Mouse (Mus musculus) intestine, embryonic 14.5 days (tissue): Measurements from ENCODE around the gene Trim2. TPM values are rescaled to one million over a fixed set of nuclear protein-coding genes. Genes with fewer than 3 reads are reported as not detected.
A peak's percentile ranks its signal among the peaks of the same experiment; 100 is the strongest.

Experiments used
- ATAC-seq: fragments of 200-750 bp; cut with Nextera tagmentation; replicated peaks from 2 replicates; pipeline ENCODE4 v1.8.0; 2017; ENCODE audit warnings: low read depth, moderate number of reproducible peaks, moderate TSS enrichment, moderate library complexity; ENCODE audit not compliant: low FRiP score, low TSS enrichment
- DNase-seq: peaks from one replicate; pipeline ENCODE4 v3.0.0-alpha.2; 2018; ENCODE audit warnings: low spot score
- H3K27ac ChIP-seq: fragments of 300-500 bp; sonication (generic); 2 replicates; pipeline ENCODE4 v1.5.1; 2014; ENCODE audit warnings: low read depth, mild to moderate bottlenecking, control low read depth
- H3K27me3 ChIP-seq: fragments of 300-500 bp; sonication (generic); replicated peaks from 2 replicates; pipeline ENCODE4 v1.6.1; 2014; ENCODE audit warnings: low read length, control low read depth; ENCODE audit not compliant: control insufficient read depth, insufficient read depth
- H3K36me3 ChIP-seq: fragments of 300-500 bp; sonication (generic); 2 replicates; pipeline ENCODE4 v1.6.1; 2014; ENCODE audit warnings: low read length, control low read depth; ENCODE audit not compliant: control insufficient read depth, insufficient read depth
- H3K4me1 ChIP-seq: fragments of 300-500 bp; sonication (generic); replicated peaks from 2 replicates; pipeline ENCODE4 v1.6.1; 2014; ENCODE audit warnings: low read length, control low read depth, mixed read lengths; ENCODE audit not compliant: control insufficient read depth, insufficient read depth
- H3K4me2 ChIP-seq: fragments of 300-500 bp; sonication (generic); 2 replicates; pipeline ENCODE4 v1.6.1; 2014; ENCODE audit warnings: low read length
- H3K4me3 ChIP-seq: fragments of 300-500 bp; sonication (generic); 2 replicates; pipeline ENCODE4 v1.5.1; 2014; ENCODE audit warnings: low read depth, low read length, control low read depth, mixed read lengths
- H3K9ac ChIP-seq: fragments of 300-500 bp; sonication (generic); 2 replicates; pipeline ENCODE4 v1.6.1; 2014; ENCODE audit warnings: mild to moderate bottlenecking, low read length
- H3K9me3 ChIP-seq: fragments of 300-500 bp; sonication (generic); 2 replicates; pipeline ENCODE4 v1.6.1; 2016; ENCODE audit warnings: low read length, control low read depth; ENCODE audit not compliant: control insufficient read depth
- WGBS: fragments of 180-500 bp; shearing (Covaris S2); extraction: QIAGEN DNeasy Blood & Tissue Kit; methylation state at CpG from one replicate; pipeline ENCODE4 v1.1.7; 2014; 5-methylcytosine and 5-hydroxymethylcytosine counted together
- polyA plus RNA-seq: library from polyadenylated mRNA; unstranded; fragments of >200 nt; fragmentation: Nextera tagmentation; extraction: Ambion mirVana; gene quantifications from 2 replicates; pipeline ENCODE4 v1.2.1, GENCODE M21; 2014

The Trim2 gene
- polyA plus RNA-seq, 1 experiment from 2014 or later = 58.1 TPM

- Histone ChIP-seq H3K4me3 (no peak overlapping the region), H3K4me1 (no peaks in the 10 kb centered on the region; the same call in 1 of the 2 replicates), H3K4me2 (no peak overlapping the region), H3K27me3 (no peaks in the 10 kb centered on the region), H3K9me3 (no peaks in the 10 kb centered on the region), H3K36me3 (no peaks in the 10 kb centered on the region), H3K27ac (no peak overlapping the region), H3K9ac (no peak overlapping the region)
- no peak for DNase-seq
- WGBS = 81% methylated on average over 4 of the region's 4 CpGs
- ATAC-seq = no peak
These were observed 17.7 kb downstream of the Trim2 start for GRCm38 (mm10) chr3:84288931-84289330.

- Histone ChIP-seq H3K9me3 (no peaks in the 10 kb centered on the region), H3K36me3 (no peaks in the 10 kb centered on the region), H3K27me3 (no peaks in the 10 kb centered on the region), H3K9ac (no peak overlapping the region), H3K27ac (no peak overlapping the region), H3K4me3 (no peak overlapping the region), H3K4me2 (no peak overlapping the region), H3K4me1 (peaks cover 6% of the 10 kb centered on the region)
- ATAC-seq = no peak
- WGBS = 68% methylated on average over 3 of the region's 3 CpGs
- no peak for DNase-seq
These were observed 19.4 kb downstream of the Trim2 start for GRCm38 (mm10) chr3:84287256-84287655.

GRCm38 (mm10) chr3:84286311-84286710, 20.4 kb downstream of the Trim2 start:
- ATAC-seq = no peak
- Histone ChIP-seq H3K27ac (no peak overlapping the region), H3K4me1 (peaks cover 12% of the 10 kb centered on the region), H3K4me3 (no peak overlapping the region), H3K9ac (no peak overlapping the region), H3K36me3 (no peaks in the 10 kb centered on the region), H3K9me3 (no peaks in the 10 kb centered on the region), H3K4me2 (no peak overlapping the region), H3K27me3 (no peaks in the 10 kb centered on the region)
- WGBS = 75% methylated on average over 5 of the region's 5 CpGs
- DNase-seq = no peak

DNA sequence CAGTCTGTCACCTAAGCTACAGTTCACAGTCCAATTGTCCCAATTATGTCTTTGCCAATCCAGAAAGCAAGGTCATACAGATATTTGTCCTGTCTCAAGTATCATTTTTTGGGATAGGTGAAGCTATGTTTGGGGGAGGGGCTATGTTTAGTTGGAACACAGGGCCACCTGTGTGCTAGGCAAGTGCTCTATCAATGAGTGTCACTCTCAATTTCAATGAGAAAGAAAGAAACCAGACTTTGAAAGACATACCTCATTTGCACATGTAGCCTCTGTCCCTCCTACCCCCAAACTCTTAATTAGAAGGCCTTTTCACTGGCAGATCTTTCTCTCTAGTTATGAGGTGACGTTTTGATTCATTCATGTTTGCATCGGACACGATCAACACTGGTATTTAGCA, 21.9 kb downstream of the Trim2 start:
- no peak for DNase-seq
- Histone ChIP-seq H3K27me3 (no peaks in the 10 kb centered on the region), H3K4me1 (peaks cover 12% of the 10 kb centered on the region), H3K27ac (no peak overlapping the region), H3K4me3 (no peak overlapping the region), H3K9me3 (no peaks in the 10 kb centered on the region), H3K36me3 (no peaks in the 10 kb centered on the region), H3K4me2 (no peak overlapping the region), H3K9ac (no peak overlapping the region)
- no peak for ATAC-seq
- 76% methylated on average over 3 of the region's 3 CpGs for WGBS

GRCm38 (mm10) chr3:84283524-84283923, 23.2 kb downstream of the Trim2 start:
- DNase-seq = no peak
- WGBS = 53% methylated on average over 8 of the region's 8 CpGs
- H3K4me3 ChIP-seq = no peak overlapping the region
- H3K9me3 ChIP-seq = no peaks in the 10 kb centered on the region
- H3K36me3 ChIP-seq = no peaks in the 10 kb centered on the region
- H3K4me2 ChIP-seq = peak overlapping the region; percentile 36
- peak overlapping the region; percentile 47 for H3K27ac ChIP-seq
- H3K4me1 ChIP-seq = peaks cover 12% of the 10 kb centered on the region
- H3K27me3 ChIP-seq = no peaks in the 10 kb centered on the region
- ATAC-seq = 0 out of 2 replicates have a peak, but pooled peaks have one; percentile 59
- H3K9ac ChIP-seq = no peak overlapping the region

DNA sequence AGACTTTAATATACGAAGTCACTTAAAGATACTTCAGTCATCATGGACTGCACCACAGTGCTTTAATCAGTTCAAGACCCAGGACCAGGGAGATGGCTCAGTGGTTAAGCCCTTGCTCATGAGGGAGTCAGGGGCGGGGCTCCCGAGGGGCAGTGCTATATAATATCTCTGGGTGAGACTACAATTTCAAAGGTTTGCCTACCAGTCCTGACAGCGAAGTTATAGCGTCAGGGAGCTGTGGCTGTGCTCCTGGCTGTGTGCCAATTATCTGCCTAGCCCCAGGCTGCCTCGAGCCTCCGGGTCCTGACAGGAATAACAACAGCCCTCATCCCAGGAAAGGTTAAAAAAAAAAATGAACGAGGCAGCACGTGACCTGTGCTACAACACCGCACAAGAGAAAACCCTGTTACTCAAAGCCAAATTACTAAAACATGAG, 24.7 kb downstream of the Trim2 start:
- ATAC-seq = peak; percentile 56

DNA sequence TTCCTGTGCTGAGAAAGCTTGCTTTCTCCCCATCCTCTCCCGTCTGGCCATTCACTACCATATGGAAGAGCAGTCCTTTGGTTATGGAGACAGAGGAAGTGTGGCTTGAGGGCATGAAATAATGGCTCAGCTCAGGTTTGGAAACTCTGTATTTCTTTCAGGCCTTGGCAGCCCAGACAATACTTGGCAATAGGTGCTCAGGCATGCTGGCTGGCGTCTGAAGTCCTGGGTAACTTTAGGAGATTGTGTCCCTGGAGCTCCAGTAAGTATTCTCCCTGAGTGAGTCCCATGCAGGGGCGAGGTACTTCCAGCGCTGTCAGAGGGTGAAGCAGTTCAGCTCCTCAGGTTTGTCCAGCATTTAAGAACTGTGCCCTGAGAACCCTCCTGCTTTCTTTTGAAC, 27.9 kb downstream of the Trim2 start:
- no peak overlapping the region for H3K4me2 ChIP-seq
- H3K4me3 ChIP-seq = no peak overlapping the region
- ATAC-seq = no peak
- no peaks in the 10 kb centered on the region for H3K27me3 ChIP-seq
- H3K9ac ChIP-seq = no peak overlapping the region
- DNase-seq = no peak
- H3K27ac ChIP-seq = no peak overlapping the region
- whole genome bisulfite sequencing = 82% methylated on average over 4 of the region's 4 CpGs
- H3K9me3 ChIP-seq = no peaks in the 10 kb centered on the region
- no peaks in the 10 kb centered on the region for H3K36me3 ChIP-seq
- H3K4me1 ChIP-seq = peaks cover 12% of the 10 kb centered on the region

More for the DNA sequence above, 24.7 kb downstream of the Trim2 start:
- Histone ChIP-seq H3K9ac (no peak overlapping the region), H3K9me3 (no peaks in the 10 kb centered on the region), H3K4me2 (peak overlapping the region; percentile 36), H3K36me3 (no peaks in the 10 kb centered on the region), H3K4me3 (no peak overlapping the region), H3K4me1 (peaks cover 12% of the 10 kb centered on the region), H3K27me3 (no peaks in the 10 kb centered on the region), H3K27ac (no peak overlapping the region)
- WGBS = 23% methylated on average over 10 of the region's 10 CpGs
- DNase-seq = peak; percentile 72

DNA sequence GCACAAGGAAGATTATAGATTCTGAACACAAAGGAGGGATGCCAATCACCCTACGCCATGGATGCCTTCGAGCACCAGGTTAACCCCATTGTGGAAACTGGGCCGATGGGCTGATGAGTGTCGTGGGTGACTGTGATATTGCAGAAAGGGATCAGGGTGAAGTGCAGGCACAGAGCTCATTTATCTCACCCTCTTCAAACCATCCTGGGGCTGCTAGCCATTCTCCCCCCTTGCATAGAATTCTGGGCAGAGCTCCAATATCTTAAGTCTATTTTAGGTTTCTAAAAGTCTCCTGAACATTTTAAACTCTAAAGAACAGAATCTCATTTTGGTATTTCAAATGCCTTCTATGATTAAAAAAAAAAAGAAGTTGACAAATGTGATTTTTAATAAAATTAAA, 31.6 kb downstream of the Trim2 start:
- H3K27me3 ChIP-seq = no peaks in the 10 kb centered on the region
- no peak overlapping the region for H3K4me3 ChIP-seq
- 84% methylated on average over 4 of the region's 4 CpGs for WGBS
- H3K9ac ChIP-seq = no peak overlapping the region
- DNase-seq = no peak
- no peak for ATAC-seq
- no peak overlapping the region for H3K27ac ChIP-seq
- H3K4me2 ChIP-seq = no peak overlapping the region
- 0 out of 2 replicates have a peak, but pooled peaks cover 2% of the 10 kb centered on the region for H3K4me1 ChIP-seq
- H3K36me3 ChIP-seq = no peaks in the 10 kb centered on the region
- no peaks in the 10 kb centered on the region for H3K9me3 ChIP-seq

- Histone ChIP-seq H3K4me2 (no peak overlapping the region), H3K4me3 (no peak overlapping the region), H3K27ac (no peak overlapping the region), H3K36me3 (no peaks in the 10 kb centered on the region), H3K4me1 (0 out of 2 replicates have a peak, but pooled peaks cover 6% of the 10 kb centered on the region), H3K9ac (no peak overlapping the region), H3K9me3 (no peaks in the 10 kb centered on the region), H3K27me3 (no peaks in the 10 kb centered on the region)
- DNase-seq (no peak), ATAC-seq (no peak)
- WGBS = 78% methylated on average over 10 of the region's 10 CpGs
These were observed 34.2 kb downstream of the Trim2 start for GRCm38 (mm10) chr3:84272293-84273015.
